Mouse (Mus musculus) midbrain, embryonic 16.5 days (tissue): ENCODE data around the gene Dazap2. TPM values are rescaled to one million over a fixed set of nuclear protein-coding genes. Genes with fewer than 3 reads are reported as not detected.
"Not testable (repeated sequence)": the region's sequence is repeated elsewhere in the genome, so short reads cannot be mapped to it uniquely, and the experiment has no call there.

Source experiments
- ATAC-seq: fragments of 200-750 bp; cut with Nextera tagmentation; 2 replicates; pipeline ENCODE4 v1.8.0; 2017; ENCODE audit warnings: moderate TSS enrichment
- H3K27ac ChIP-seq: fragments of 300-500 bp; sonication (generic); 2 replicates; pipeline ENCODE4 v1.5.1; 2014; ENCODE audit warnings: mild to moderate bottlenecking, low read length, mixed read lengths
- H3K27me3 ChIP-seq: fragments of 300-500 bp; sonication (generic); 2 replicates; pipeline ENCODE4 v1.6.1; 2014; ENCODE audit warnings: low read depth, low read length, mixed read lengths; ENCODE audit not compliant: control insufficient read depth, insufficient read depth
- H3K36me3 ChIP-seq: fragments of 300-500 bp; sonication (generic); 2 replicates; pipeline ENCODE4 v1.6.1; 2014; ENCODE audit warnings: mild to moderate bottlenecking, low read length, moderate library complexity, mixed read lengths; ENCODE audit not compliant: control insufficient read depth, insufficient read depth
- H3K4me1 ChIP-seq: fragments of 300-500 bp; sonication (generic); 2 replicates; pipeline ENCODE4 v1.6.1; 2014; ENCODE audit warnings: mild to moderate bottlenecking, low read length, mixed read lengths; ENCODE audit not compliant: control insufficient read depth, insufficient read depth
- H3K4me2 ChIP-seq: fragments of 300-500 bp; sonication (generic); 2 replicates; pipeline ENCODE4 v1.6.1; 2014; ENCODE audit warnings: mild to moderate bottlenecking, low read length, mixed read lengths
- H3K4me3 ChIP-seq: fragments of 300-500 bp; sonication (generic); 2 replicates; pipeline ENCODE4 v1.5.1; 2014; ENCODE audit warnings: low read depth, mild to moderate bottlenecking, low read length, moderate library complexity, mixed read lengths
- H3K9ac ChIP-seq: fragments of 300-500 bp; sonication (generic); 2 replicates; pipeline ENCODE4 v1.6.1; 2014; ENCODE audit warnings: low read depth, low read length, mixed read lengths
- H3K9me3 ChIP-seq: fragments of 300-500 bp; sonication (generic); replicated peaks from 2 replicates; pipeline ENCODE4 v1.6.1; 2014; ENCODE audit warnings: mild to moderate bottlenecking, low read length, mixed read lengths; ENCODE audit not compliant: control insufficient read depth, poor library complexity, severe bottlenecking
- WGBS: fragments of 180-500 bp; shearing (Covaris S2); extraction: QIAGEN DNeasy Blood & Tissue Kit; methylation state at CpG from one replicate; pipeline ENCODE4 v1.1.7; 2014; 5-methylcytosine and 5-hydroxymethylcytosine counted together
- polyA plus RNA-seq: library from polyadenylated mRNA; unstranded; fragments of >200 nt; fragmentation: Nextera tagmentation; extraction: Ambion mirVana; gene quantifications from 2 replicates; pipeline ENCODE4 v1.2.1, GENCODE M21; 2015

The Dazap2 gene
- polyA plus RNA-seq, 1 experiment from 2014 or later, result 115 TPM

GRCm38 (mm10) chr15:100600047-100600695 is 15.0 kb upstream of the Dazap2 start:
- Histone ChIP-seq H3K27ac (peak overlapping the region; percentile 83), H3K4me2 (peak overlapping the region; percentile 92), H3K4me1 (peaks cover 16% of the 10 kb centered on the region), H3K9ac (peak overlapping the region; percentile 99), H3K9me3 (no peaks in the 10 kb centered on the region), H3K36me3 (no peaks in the 10 kb centered on the region), H3K27me3 (0 out of 2 replicates have a peak, but pooled peaks cover 4% of the 10 kb centered on the region), H3K4me3 (peak overlapping the region; percentile 71)
- ATAC-seq, result peak; percentile 63
- under 1% methylated on average over 35 of the region's 35 CpGs for WGBS

- Histone ChIP-seq H3K27me3 (0 out of 2 replicates have a peak, but pooled peaks cover 4% of the 10 kb centered on the region), H3K4me1 (peaks cover 18% of the 10 kb centered on the region), H3K4me2 (peak overlapping the region; percentile 92), H3K9me3 (no peaks in the 10 kb centered on the region), H3K4me3 (peak overlapping the region; percentile 71), H3K36me3 (no peaks in the 10 kb centered on the region), H3K27ac (no peak overlapping the region), H3K9ac (peak overlapping the region; percentile 99; the same call in 1 of the 2 replicates)
- ATAC-seq, result no peak
- WGBS, result 23% methylated on average over 21 of the region's 21 CpGs
Measured at GRCm38 (mm10) chr15:100600696-100601272, 14.4 kb upstream of the Dazap2 start.

GRCm38 (mm10) chr15:100601669-100602068 is 13.5 kb upstream of the Dazap2 start:
- 61% methylated on average over 3 of the region's 3 CpGs for WGBS
- H3K36me3 ChIP-seq, result no peaks in the 10 kb centered on the region

GRCm38 (mm10) chr15:100606677-100607076 is 8.5 kb upstream of the Dazap2 start:
- H3K27me3 ChIP-seq, H3K9me3 ChIP-seq, H3K36me3 ChIP-seq, H3K4me1 ChIP-seq, H3K27ac ChIP-seq, H3K4me2 ChIP-seq, ATAC-seq, H3K9ac ChIP-seq, H3K4me3 ChIP-seq: not testable (repeated sequence)
- WGBS, result 87% methylated on average over 8 of the region's 8 CpGs

More at GRCm38 (mm10) chr15:100601669-100602068, 13.5 kb upstream of the Dazap2 start:
- no peaks in the 10 kb centered on the region for H3K9me3 ChIP-seq
- H3K27me3 ChIP-seq, result 0 out of 2 replicates have a peak, but pooled peaks cover 4% of the 10 kb centered on the region
- no peak overlapping the region for H3K27ac ChIP-seq
- no peak overlapping the region for H3K9ac ChIP-seq
- H3K4me3 ChIP-seq, result no peak overlapping the region
- H3K4me1 ChIP-seq, result peaks cover 18% of the 10 kb centered on the region
- H3K4me2 ChIP-seq, result no peak overlapping the region
- ATAC-seq, result no peak

- H3K4me1 ChIP-seq, result peaks cover 17% of the 10 kb centered on the region
- no peak overlapping the region for H3K27ac ChIP-seq
- H3K27me3 ChIP-seq, result no peaks in the 10 kb centered on the region
- no peaks in the 10 kb centered on the region for H3K36me3 ChIP-seq
- WGBS, result 88% methylated on average over 7 of the region's 7 CpGs
- ATAC-seq, result no peak
- H3K9me3 ChIP-seq, result no peaks in the 10 kb centered on the region
- H3K9ac ChIP-seq, result no peak overlapping the region
- no peak overlapping the region for H3K4me2 ChIP-seq
- no peak overlapping the region for H3K4me3 ChIP-seq
Measured at GRCm38 (mm10) chr15:100611951-100612350, 3.2 kb upstream of the Dazap2 start.

GRCm38 (mm10) chr15:100612432-100612831 is 2.7 kb upstream of the Dazap2 start:
- Histone ChIP-seq H3K4me3 (no peak overlapping the region), H3K4me1 (peaks cover 18% of the 10 kb centered on the region), H3K27ac (no peak overlapping the region), H3K9ac (no peak overlapping the region), H3K4me2 (no peak overlapping the region), H3K36me3 (no peaks in the 10 kb centered on the region), H3K27me3 (no peaks in the 10 kb centered on the region), H3K9me3 (no peaks in the 10 kb centered on the region)
- whole genome bisulfite sequencing, result 70% methylated on average over 2 of the region's 2 CpGs
- no peak for ATAC-seq

- H3K9ac ChIP-seq, result no peak overlapping the region
Measured at GRCm38 (mm10) chr15:100613584-100613983, 1.6 kb upstream of the Dazap2 start.

GRCm38 (mm10) chr15:100614218-100614995 is 742 bp upstream of the Dazap2 start:
- peaks cover 12% of the 10 kb centered on the region for H3K36me3 ChIP-seq
- peak overlapping the region; percentile 87 for H3K9ac ChIP-seq
- peak overlapping the region; percentile 96 for H3K27ac ChIP-seq
- no peak for ATAC-seq
- no peaks in the 10 kb centered on the region for H3K9me3 ChIP-seq
- H3K4me2 ChIP-seq, result peak overlapping the region; percentile 80
- H3K4me1 ChIP-seq, result peaks cover 18% of the 10 kb centered on the region
- H3K27me3 ChIP-seq, result no peaks in the 10 kb centered on the region
- WGBS, result 9% methylated on average over 43 of the region's 43 CpGs
- peak overlapping the region; percentile 83 for H3K4me3 ChIP-seq

More at GRCm38 (mm10) chr15:100613584-100613983, 1.6 kb upstream of the Dazap2 start:
- H3K9me3 ChIP-seq, result no peaks in the 10 kb centered on the region
- peak overlapping the region; percentile 41 for H3K4me2 ChIP-seq
- H3K4me1 ChIP-seq, result peaks cover 18% of the 10 kb centered on the region
- no peak overlapping the region; the same call in 1 of the 2 replicates for H3K4me3 ChIP-seq
- WGBS, result 9% methylated on average over 16 of the region's 16 CpGs
- no peak for ATAC-seq
- H3K27me3 ChIP-seq, result no peaks in the 10 kb centered on the region
- H3K27ac ChIP-seq, result no peak overlapping the region
- H3K36me3 ChIP-seq, result peaks cover 7% of the 10 kb centered on the region
